Mouse (Mus musculus): ENCODE measurements around the gene Axl. TPM values are rescaled to one million over a fixed set of nuclear protein-coding genes. Genes with fewer than 3 reads are reported as not detected.

Axl gene
- total RNA-seq, 1 experiment from 2014 or later, result 32.1 TPM

- no peak for DNase-seq
Measured at GRCm38 (mm10) chr7:25710519-25711130, 77.9 kb downstream of the Axl start.

- no peak for DNase-seq
Measured at GRCm38 (mm10) chr7:25709961-25710360, 78.5 kb downstream of the Axl start.

GRCm38 (mm10) chr7:25707581-25708292 is 80.8 kb downstream of the Axl start:
- no peak for DNase-seq

Small RNAs within 50 kb of the gene (microRNA-seq; reads per million reads assigned to microRNA genes)
- gene Gm24865, result 0 reads per million in 2 experiments

Other genes with a start within 250 kb of the Axl start
- 2.3 and 2.7 TPM in 2 replicates for gene Ceacam2, start 248.8 kb downstream of the Axl start, total RNA-seq (2021)
- not detected in 2 replicates for gene Erich4, start 172.8 kb downstream of the Axl start, total RNA-seq (2021)
- 29.1 and 33.1 TPM in 2 replicates for gene Dmac2, start 169.3 kb downstream of the Axl start, total RNA-seq (2021)
- gene B3gnt8, start 162.1 kb downstream of the Axl start, total RNA-seq (2021), result 0.90 and 2.8 TPM in 2 replicates
- gene Bckdha, start 129.7 kb downstream of the Axl start, total RNA-seq (2021), result 180 and 185 TPM in 2 replicates
- gene Exosc5, start 129.5 kb downstream of the Axl start, total RNA-seq (2021), result 47.6 and 59.4 TPM in 2 replicates
- 2.0 TPM in 1 of 2 replicates, not detected in the other for gene Tmem91, start 113.5 kb downstream of the Axl start, total RNA-seq (2021)
- 12.7 and 20.3 TPM in 2 replicates for gene B9d2, start 107.9 kb downstream of the Axl start, total RNA-seq (2021)
- 37.0 and 43.7 TPM in 2 replicates for gene Tgfb1, start 101.7 kb downstream of the Axl start, total RNA-seq (2021)
- 54.4 and 61.9 TPM in 2 replicates for gene Ccdc97, start 69.6 kb downstream of the Axl start, total RNA-seq (2021)
- 116 and 128 TPM in 2 replicates for gene Hnrnpul1, start 33.9 kb downstream of the Axl start, total RNA-seq (2021)
- 2.5 and 2.9 TPM in 2 replicates for gene Cyp2s1, start 28.2 kb upstream of the Axl start, total RNA-seq (2021)
- 4.3 and 8.9 TPM in 2 replicates for gene Cyp2b10, start 108.9 kb upstream of the Axl start, total RNA-seq (2021)